In genomic region chr1:165119011-165119726, GRCm38 (mm10) we compare ENCODE assay signal across 15 mouse cellular contexts. TPM values are rescaled to one million over a fixed set of nuclear protein-coding genes. Genes with fewer than 3 reads are reported as not detected.
DNase-seq lines count a peak whose midpoint lies in the region; ATAC-seq and TF ChIP-seq lines count a peak whose summit lies in the region.
"Had no signal": no experiment of that assay in that cellular context is flagged by ENCODE, and none has a peak within 500 bp of the region (broad histone marks: within the 10 kb centered on the region; RNA-seq: fewer than 3 reads in every experiment).

No protein-coding gene starts in this region.

- TF ChIP-seq CTCF in intestine, postnatal 0 days (IDR thresholded peaks at IDR 0.05; ENCODE audit: low read depth), result no peak

- no peaks in the 10 kb centered on the region for H3K9me3 ChIP-seq in intestine, embryonic 16.5 days (ENCODE audit: control insufficient read depth, low read length)
- no peaks in the 10 kb centered on the region for H3K9me3 ChIP-seq in intestine, postnatal 0 days (ENCODE audit: control insufficient read depth)
- no peaks in the 10 kb centered on the region for H3K9me3 ChIP-seq in hindbrain, embryonic 15.5 days

- H3K4me2 ChIP-seq in intestine, embryonic 16.5 days (ENCODE audit: low read depth, low read length), result no peak overlapping the region
- H3K4me2 ChIP-seq in intestine, postnatal 0 days (replicated peaks; ENCODE audit: low read depth), result no peak overlapping the region
- H3K4me2 ChIP-seq in hindbrain, embryonic 15.5 days, result peak overlapping the region; percentile 45

- no peak for ATAC-seq in intestine, embryonic 16.5 days
- no peak for ATAC-seq in intestine, postnatal 0 days
- ATAC-seq in hindbrain, embryonic 15.5 days (ENCODE audit: low FRiP score, low read depth), result no peak

- no peaks in the 10 kb centered on the region; the same call in 1 of the 2 replicates for H3K27me3 ChIP-seq in intestine, embryonic 16.5 days (replicated peaks; ENCODE audit: control insufficient read depth, insufficient read depth, low read length)
- H3K27me3 ChIP-seq in intestine, postnatal 0 days (replicated peaks; ENCODE audit: control insufficient read depth, insufficient read depth, low read length), result no peaks in the 10 kb centered on the region
- no peaks in the 10 kb centered on the region for H3K27me3 ChIP-seq in hindbrain, embryonic 15.5 days

- no peak overlapping the region for H3K9ac ChIP-seq in intestine, embryonic 16.5 days (ENCODE audit: low read depth, low read length)
- H3K9ac ChIP-seq in intestine, postnatal 0 days (ENCODE audit: low read depth, low read length), result no peak overlapping the region
- no peak overlapping the region for H3K9ac ChIP-seq in hindbrain, embryonic 15.5 days

- DNase-seq in 3T3-L1 (ENCODE audit: low read depth, low spot score), result peak; percentile 25
- DNase-seq in R1 (ENCODE audit: low read depth, low spot score), result peak; percentile 27
- DNase-seq in right cerebral cortex, postnatal 25 days, result no peak
- DNase-seq in adrenal gland, postnatal 25 days, result no peak
- DNase-seq: gastrocnemius, adult 2 months; kidney, adult 9 months; lung, postnatal 4 days had no signal

- H3K36me3 ChIP-seq in intestine, embryonic 16.5 days (ENCODE audit: control insufficient read depth, insufficient read depth, low read length), result no peaks in the 10 kb centered on the region
- no peaks in the 10 kb centered on the region for H3K36me3 ChIP-seq in intestine, postnatal 0 days (ENCODE audit: control insufficient read depth, insufficient read depth)
- no peaks in the 10 kb centered on the region for H3K36me3 ChIP-seq in hindbrain, embryonic 15.5 days

- H3K4me1 ChIP-seq in intestine, embryonic 16.5 days (ENCODE audit: control insufficient read depth, insufficient read depth, low read length), result peaks cover 10% of the 10 kb centered on the region
- H3K4me1 ChIP-seq in intestine, postnatal 0 days (replicated peaks; ENCODE audit: control insufficient read depth, insufficient read depth, low read length), result no peaks in the 10 kb centered on the region
- peaks cover 12% of the 10 kb centered on the region for H3K4me1 ChIP-seq in hindbrain, embryonic 15.5 days (replicated peaks)

- 0 out of 2 replicates have a peak overlapping the region, but pooled peaks have one; percentile 37 for H3K27ac ChIP-seq in intestine, embryonic 16.5 days (ENCODE audit: low read length)
- no peak overlapping the region for H3K27ac ChIP-seq in intestine, postnatal 0 days (ENCODE audit: low read depth, low read length)
- H3K27ac ChIP-seq in hindbrain, embryonic 15.5 days (replicated peaks), result 0 out of 2 replicates have a peak overlapping the region, but pooled peaks have one; percentile 15

- 75% methylated on average over 15 of the region's 15 CpGs for WGBS in intestine, embryonic 16.5 days
- 75% methylated on average over 15 of the region's 15 CpGs for WGBS in intestine, postnatal 0 days
- 60% methylated on average over 15 of the region's 15 CpGs for WGBS in hindbrain, embryonic 15.5 days

- no peak overlapping the region for H3K4me3 ChIP-seq in intestine, embryonic 16.5 days (ENCODE audit: low read length)
- no peak overlapping the region for H3K4me3 ChIP-seq in intestine, postnatal 0 days (ENCODE audit: low read depth, low read length)
- H3K4me3 ChIP-seq in hindbrain, embryonic 15.5 days, result no peak overlapping the region

RNA-seq across cellular contexts. Expression of gene Tbx19, which starts 41.4 kb away (rescaled TPM):
- polyA plus RNA-seq in intestine, embryonic 16.5 days (2015; fragmentation: Nextera tagmentation; extraction: Ambion mirVana), result not detected in 2 replicates
- polyA plus RNA-seq in intestine, postnatal 0 days (2015; fragmentation: Nextera tagmentation; extraction: Ambion mirVana), result 0.05 TPM in 1 of 2 replicates, not detected in the other
- not detected in 2 replicates for polyA plus RNA-seq in hindbrain, embryonic 15.5 days (2015; fragmentation: Nextera tagmentation; extraction: Ambion mirVana)
- total RNA-seq in adrenal gland, postnatal 25 days (2021), result 0.12 TPM in 1 of 2 replicates, not detected in the other
- total RNA-seq: adrenal gland, postnatal 4 days; gastrocnemius, adult 2 months; left cerebral cortex, postnatal 10 days; MEL had no signal
- polyA plus RNA-seq: neural tube, embryonic 14.5 days; urinary bladder, adult 2 months had no signal

Comparison
In these comparisons a context has a peak if more than half of its experiments do, and no peak if none do; other contexts are left out.
1. DNase-seq: peak in 3T3-L1 (single experiment) and R1 (single experiment); none in right cerebral cortex, postnatal 25 days (single experiment) and adrenal gland, postnatal 25 days (single experiment).